10 mouse cellular contexts compared by ENCODE assay signal in genomic region chr1:126928186-126928585, GRCm38 (mm10).
DNase-seq lines count a peak whose midpoint lies in the region; ATAC-seq lines count a peak whose summit lies in the region.
"Had no signal": no experiment of that assay in that cellular context is flagged by ENCODE, and none has a peak within 500 bp of the region (broad histone marks: within the 10 kb centered on the region; RNA-seq: fewer than 3 reads in every experiment).

No protein-coding gene starts in this region.

- H3K27me3 ChIP-seq in kidney, embryonic 15.5 days = no peaks in the 10 kb centered on the region

- H3K9me3 ChIP-seq in kidney, embryonic 15.5 days (replicated peaks) = no peaks in the 10 kb centered on the region

- ATAC-seq in kidney, embryonic 15.5 days (replicated peaks; ENCODE audit: low FRiP score) = no peak
- no peak for ATAC-seq in activated CD4-positive, CD25-positive, alpha-beta regulatory T cell, adult 4 months

- 57% methylated on average over 7 of the region's 7 CpGs for WGBS in kidney, embryonic 15.5 days

- 0 out of 2 replicates have a peak, but pooled peaks cover 3% of the 10 kb centered on the region for H3K4me1 ChIP-seq in kidney, embryonic 15.5 days

- H3K4me2 ChIP-seq in kidney, embryonic 15.5 days = no peak overlapping the region

- H3K4me3 ChIP-seq in kidney, embryonic 15.5 days (replicated peaks) = no peak overlapping the region

- H3K27ac ChIP-seq in kidney, embryonic 15.5 days = no peak overlapping the region

- no peaks in the 10 kb centered on the region for H3K36me3 ChIP-seq in kidney, embryonic 15.5 days

- peak; percentile 24 for DNase-seq in adrenal gland, adult 2 months
- no peak for DNase-seq in adrenal gland, adult 18-20 months (ENCODE audit: low spot score in 2 of 2)
- DNase-seq in kidney, adult 18-20 months = peak; percentile 7
- DNase-seq in kidney, postnatal 10 days = peak; percentile 35
- peak; percentile 53 to 68 for DNase-seq in lung, postnatal 4 days
- DNase-seq in layer of hippocampus, adult 9-11 months = no peak
- DNase-seq: cerebellum, postnatal 36 days; thymus, postnatal 14 days had no signal

- no peak overlapping the region for H3K9ac ChIP-seq in kidney, embryonic 15.5 days

Comparison
In these comparisons a context has a peak if more than half of its experiments do, and no peak if none do; other contexts are left out.
1. DNase-seq: peak in adrenal gland, adult 2 months (single experiment), kidney, adult 18-20 months (single experiment), kidney, postnatal 10 days (single experiment) and lung, postnatal 4 days (2 of 2); none in adrenal gland, adult 18-20 months (0 of 2) and layer of hippocampus, adult 9-11 months (single experiment).